In the genomic region with DNA sequence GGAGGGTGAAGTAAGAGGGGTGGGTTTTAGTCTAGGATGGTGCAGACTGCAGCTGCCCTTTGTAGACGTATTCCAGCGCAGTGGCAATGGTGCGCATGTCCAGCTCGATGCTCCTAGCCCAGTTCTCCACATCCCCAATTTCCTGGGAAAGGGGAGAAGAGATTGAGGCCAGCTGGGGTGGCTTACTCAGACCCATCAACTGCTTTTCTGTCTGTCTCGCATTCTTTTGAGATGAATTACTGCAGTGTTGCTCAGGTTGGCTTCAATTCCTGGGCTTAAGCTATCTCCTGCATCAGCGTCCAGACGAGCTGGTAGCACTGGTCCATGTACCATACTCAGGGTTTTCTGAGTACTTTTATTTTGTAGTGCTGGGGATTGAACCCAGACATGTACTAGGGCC, we compare ENCODE assay signal across 10 mouse cellular contexts. TPM values are rescaled to one million over a fixed set of nuclear protein-coding genes. Genes with fewer than 3 reads are reported as not detected.
DNase-seq lines count a peak whose midpoint lies in the region; ATAC-seq and TF ChIP-seq lines count a peak whose summit lies in the region.
"Had no signal": no experiment of that assay in that cellular context is flagged by ENCODE, and none has a peak within 500 bp of the region (broad histone marks: within the 10 kb centered on the region; RNA-seq: fewer than 3 reads in every experiment).

No protein-coding gene starts in this region.

- no peaks in the 10 kb centered on the region for H3K9me3 ChIP-seq in limb, embryonic 15.5 days
- H3K9me3 ChIP-seq: neural tube, embryonic 12.5 days had no signal

- no peak overlapping the region for H3K4me3 ChIP-seq in kidney, adult 2 months (ENCODE audit: insufficient read depth, low read depth, low read length)
- no peak overlapping the region for H3K4me3 ChIP-seq in limb, embryonic 15.5 days
- H3K4me3 ChIP-seq: neural tube, embryonic 12.5 days had no signal

- H3K4me1 ChIP-seq in kidney, adult 2 months (ENCODE audit: control insufficient read depth, insufficient read depth, low read length), result peaks cover 45% of the 10 kb centered on the region
- H3K4me1 ChIP-seq in limb, embryonic 15.5 days, result peaks cover 50% of the 10 kb centered on the region

- no peak for DNase-seq in kidney, adult 2 months
- no peak for DNase-seq in kidney, postnatal 4 days
- DNase-seq in 3T3-L1 (ENCODE audit: low read depth, low spot score), result peak; percentile 83
- DNase-seq in Muller cell, postnatal 12 days (ENCODE audit: inconsistent ontology term), result peak; percentile 52
- no peak for DNase-seq in urinary bladder, postnatal 14 days (ENCODE audit: low spot score)
- DNase-seq in layer of hippocampus, adult 9-10 months (ENCODE audit: low spot score), result no peak
- DNase-seq: adrenal gland, postnatal 25 days; lung, postnatal 14 days had no signal

- no peak for ATAC-seq in limb, embryonic 15.5 days (ENCODE audit: insufficient number of reproducible peaks, low FRiP score, low TSS enrichment, low read depth)

- no peak overlapping the region for H3K9ac ChIP-seq in limb, embryonic 15.5 days
- H3K9ac ChIP-seq: neural tube, embryonic 12.5 days had no signal

- no peak for TF ChIP-seq CTCF in kidney, adult 2 months (conservative IDR thresholded peaks at IDR 0.05; ENCODE audit: insufficient read depth, insufficient read length, low read depth, low read length)

- peak overlapping the region; percentile 47 for H3K27ac ChIP-seq in kidney, adult 2 months (ENCODE audit: insufficient read depth, low read depth, low read length)
- peak overlapping the region; percentile 67 for H3K27ac ChIP-seq in limb, embryonic 15.5 days
- H3K27ac ChIP-seq: neural tube, embryonic 12.5 days had no signal

- no peaks in the 10 kb centered on the region for H3K27me3 ChIP-seq in kidney, adult 2 months (replicated peaks; ENCODE audit: control insufficient read depth, insufficient read depth, low read length)
- no peaks in the 10 kb centered on the region for H3K27me3 ChIP-seq in limb, embryonic 15.5 days
- H3K27me3 ChIP-seq: neural tube, embryonic 12.5 days had no signal

- no peak for TF ChIP-seq POLR2A in kidney, adult 2 months (IDR thresholded peaks at IDR 0.05; ENCODE audit: low read depth, low read length)

- H3K4me2 ChIP-seq in limb, embryonic 15.5 days, result no peak overlapping the region

- WGBS in kidney, adult 2 months, result 69% methylated on average over 7 of the region's 7 CpGs
- 78% methylated on average over 7 of the region's 7 CpGs for WGBS in limb, embryonic 15.5 days

- no peaks in the 10 kb centered on the region for H3K36me3 ChIP-seq in kidney, adult 2 months (ENCODE audit: control insufficient read depth, insufficient read depth, low read length)
- H3K36me3 ChIP-seq in limb, embryonic 15.5 days, result peaks cover 34% of the 10 kb centered on the region

RNA-seq across cellular contexts. Expression of a gene that starts 2.7 kb away (rescaled TPM):
- polyA plus RNA-seq in kidney, adult 2 months (2012; rRNA removed), result 38.9 and 46.0 TPM in 2 replicates
- 13.6 and 16.8 TPM in 2 replicates for polyA plus RNA-seq in limb, embryonic 15.5 days (2015; fragmentation: Nextera tagmentation; extraction: Ambion mirVana)

RNA-seq across cellular contexts. Expression of a gene that starts 3.9 kb away (rescaled TPM):
- 339 and 365 TPM in 2 replicates for polyA plus RNA-seq in kidney, adult 2 months (2012; rRNA removed)
- polyA plus RNA-seq in limb, embryonic 15.5 days (2015; fragmentation: Nextera tagmentation; extraction: Ambion mirVana), result 225 and 234 TPM in 2 replicates

RNA-seq across cellular contexts. Expression of a gene that starts 13.7 kb away (rescaled TPM):
- 14.6 and 17.8 TPM in 2 replicates for polyA plus RNA-seq in kidney, adult 2 months (2012; rRNA removed)
- 11.8 and 27.8 TPM in 2 replicates for polyA plus RNA-seq in limb, embryonic 15.5 days (2015; fragmentation: Nextera tagmentation; extraction: Ambion mirVana)

RNA-seq across cellular contexts. Expression of a gene that starts 19.2 kb away (rescaled TPM):
- polyA plus RNA-seq in kidney, adult 2 months (2012; rRNA removed), result 713 and 847 TPM in 2 replicates
- polyA plus RNA-seq in limb, embryonic 15.5 days (2015; fragmentation: Nextera tagmentation; extraction: Ambion mirVana), result 1,128 and 1,135 TPM in 2 replicates

RNA-seq across cellular contexts. Expression of a gene that starts 28.4 kb away (rescaled TPM):
- 2.5 and 2.9 TPM in 2 replicates for polyA plus RNA-seq in kidney, adult 2 months (2012; rRNA removed)
- 5.9 and 6.2 TPM in 2 replicates for polyA plus RNA-seq in limb, embryonic 15.5 days (2015; fragmentation: Nextera tagmentation; extraction: Ambion mirVana)

Comparison
In these comparisons a context has a peak if more than half of its experiments do, and no peak if none do; other contexts are left out.
1. DNase-seq: peak in 3T3-L1 (single experiment) and Muller cell, postnatal 12 days (single experiment); none in kidney, adult 2 months (single experiment), kidney, postnatal 4 days (0 of 2), urinary bladder, postnatal 14 days (single experiment) and layer of hippocampus, adult 9-10 months (single experiment).